Mouse (Mus musculus): ENCODE measurements around the gene Tspan3. TPM values are rescaled to one million over a fixed set of nuclear protein-coding genes. Genes with fewer than 3 reads are reported as not detected.

The Tspan3 gene
- total RNA-seq, 2 experiments from 2014 or later = 86.1 to 122 TPM

GRCm38 (mm10) chr9:56191498-56192455 is 26.5 kb upstream of the Tspan3 start:
- intact Hi-C loops (cut with DNase I) = no loop called here

DNA sequence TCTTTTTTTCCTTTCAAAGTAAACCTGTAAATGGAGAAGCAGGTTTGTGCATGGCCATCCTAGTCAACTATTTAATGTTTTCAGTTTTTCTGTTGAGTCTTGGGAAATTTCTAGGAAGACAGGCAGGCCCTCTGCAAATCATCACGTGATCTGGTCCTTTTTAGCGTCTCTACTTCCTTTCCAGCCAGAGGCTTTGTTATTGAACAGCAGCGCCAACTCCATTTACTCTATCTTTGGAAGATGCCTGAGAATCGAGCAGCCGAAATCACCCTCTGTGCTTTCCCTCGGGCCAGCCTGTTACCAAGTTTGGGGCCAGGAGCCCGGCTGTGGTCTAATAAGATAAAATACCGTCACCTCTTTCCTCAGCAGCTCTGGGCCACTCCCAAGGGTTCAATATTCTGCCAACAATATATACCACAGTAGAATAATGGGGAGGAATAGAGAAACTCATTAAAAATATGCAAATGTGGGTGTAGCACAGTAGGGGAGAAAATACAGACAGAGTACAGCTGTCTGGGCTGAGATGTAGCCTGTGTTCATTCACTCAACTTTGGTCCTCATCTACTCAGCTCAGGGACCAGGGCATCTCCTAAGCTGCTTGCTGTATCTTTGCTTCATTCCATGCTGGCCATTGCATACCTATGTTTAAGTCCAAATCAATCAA is 15.0 kb upstream of the Tspan3 start:
- H3K27ac ChIP-seq = no peak overlapping the region
- DNase-seq = no peak
- intact Hi-C loops (cut with DNase I) = no loop called here
- H3K4me3 ChIP-seq = no peak overlapping the region; the same call in 1 of the 2 replicates
- no peak for TF ChIP-seq CTCF (IDR thresholded peaks at IDR 0.05)

More at GRCm38 (mm10) chr9:56191498-56192455, 26.5 kb upstream of the Tspan3 start:
- no peak overlapping the region for H3K27ac ChIP-seq
- TF ChIP-seq CTCF (IDR thresholded peaks at IDR 0.05) = no peak
- DNase-seq = no peak
- no peak overlapping the region for H3K4me3 ChIP-seq

- Histone ChIP-seq H3K4me3 (no peak overlapping the region), H3K27ac (no peak overlapping the region)
- no peak for DNase-seq
- peak; percentile 44; the same call in 1 of the 2 replicates for TF ChIP-seq CTCF (IDR thresholded peaks at IDR 0.05)
- intact Hi-C loops (cut with DNase I) = no loop called here
These were observed 14.3 kb upstream of the Tspan3 start for GRCm38 (mm10) chr9:56179416-56180117.

DNA sequence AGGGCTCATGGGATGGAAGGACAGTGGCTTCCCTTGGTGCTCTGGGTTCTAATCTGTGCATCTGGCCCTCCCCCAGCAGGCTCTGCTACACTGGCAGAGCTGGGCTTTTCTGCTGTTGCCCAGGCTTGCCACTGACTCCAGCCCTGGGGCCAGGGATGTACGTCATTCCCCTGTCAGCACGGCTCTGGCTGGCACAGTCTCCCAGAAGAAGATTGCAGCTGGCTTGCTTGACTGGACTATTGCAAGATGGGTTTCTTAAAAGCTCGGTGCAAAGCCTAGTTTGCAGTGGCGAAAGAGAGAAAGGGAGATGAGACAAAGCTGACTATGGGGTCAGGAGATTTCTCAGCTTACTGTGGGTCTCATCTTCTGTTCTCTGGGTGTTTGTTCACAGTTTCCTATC is 12.1 kb upstream of the Tspan3 start:
- no peak overlapping the region for H3K4me3 ChIP-seq
- no peak overlapping the region for H3K27ac ChIP-seq
- intact Hi-C loops (cut with DNase I) = no loop called here
- TF ChIP-seq CTCF (IDR thresholded peaks at IDR 0.05) = no peak
- peak; percentile 40 for DNase-seq

DNA sequence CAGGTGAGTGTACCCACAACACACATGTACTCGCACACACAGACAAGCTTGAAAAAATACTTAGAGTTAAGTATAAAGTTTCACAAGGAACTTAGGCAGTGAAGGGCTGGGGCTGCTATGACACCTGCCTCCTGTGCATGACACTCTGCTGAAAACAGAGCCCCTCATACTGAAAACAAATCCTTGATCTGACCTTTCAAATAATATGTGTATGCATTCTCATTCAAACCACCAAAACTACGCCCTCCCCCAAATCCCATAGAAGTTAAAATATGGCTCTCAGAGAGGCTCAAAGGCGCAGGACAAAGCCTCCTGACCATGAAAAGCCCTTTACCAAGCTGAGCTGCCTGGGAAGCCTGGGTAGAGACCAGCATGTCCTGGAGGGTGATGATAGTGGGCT is 10.0 kb upstream of the Tspan3 start:
- H3K4me3 ChIP-seq = no peak overlapping the region
- TF ChIP-seq CTCF (IDR thresholded peaks at IDR 0.05) = no peak
- intact Hi-C loops (cut with DNase I) = no loop called here

DNA sequence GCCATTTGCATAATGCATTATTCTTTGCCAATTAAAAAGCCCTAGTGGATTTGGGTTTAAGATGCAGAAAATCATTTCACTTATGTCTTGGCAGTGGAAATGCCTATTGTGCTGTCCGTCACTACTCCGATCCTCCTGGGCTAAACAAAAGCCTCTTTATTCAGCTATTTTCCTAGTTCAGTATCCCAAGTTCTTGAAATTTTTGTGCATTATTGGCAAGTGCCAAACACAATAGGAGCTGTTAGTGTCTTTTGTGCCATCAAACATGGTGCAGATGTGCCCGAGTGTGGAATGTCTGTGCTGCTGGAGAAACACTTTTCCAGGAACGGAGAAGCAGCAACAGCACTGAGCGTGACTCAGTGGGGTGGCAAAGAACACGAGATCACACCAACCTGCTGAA is 2.4 kb upstream of the Tspan3 start:
- no peak for TF ChIP-seq CTCF (IDR thresholded peaks at IDR 0.05)
- intact Hi-C loops (cut with DNase I) = no loop called here
- no peak for DNase-seq
- no peak overlapping the region for H3K4me3 ChIP-seq
- no peak overlapping the region for H3K27ac ChIP-seq

More for the DNA sequence above, 10.0 kb upstream of the Tspan3 start:
- no peak for DNase-seq
- no peak overlapping the region for H3K27ac ChIP-seq

DNA sequence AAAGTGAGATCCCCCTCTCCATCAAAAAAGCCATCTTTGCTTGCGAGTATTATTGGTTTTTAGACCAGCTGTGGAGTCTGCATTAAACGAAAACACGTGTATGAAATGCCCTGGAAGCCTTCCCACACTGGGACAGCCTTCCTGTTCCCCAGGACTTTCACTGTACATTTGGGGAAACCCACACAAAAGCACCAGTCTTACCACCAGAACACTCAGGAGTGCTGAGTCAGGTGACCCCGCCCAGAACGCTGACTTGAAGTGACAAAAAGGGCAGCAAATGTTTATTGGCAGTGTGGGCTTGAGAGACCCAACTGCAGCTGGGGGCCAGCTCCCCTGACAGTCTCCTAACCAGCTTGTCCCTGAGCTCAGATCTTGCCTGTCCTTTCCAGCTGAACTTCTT is 884 bp upstream of the Tspan3 start:
- no peak for TF ChIP-seq CTCF (IDR thresholded peaks at IDR 0.05)
- Histone ChIP-seq H3K4me3 (no peak overlapping the region), H3K27ac (no peak overlapping the region)
- intact Hi-C loops (cut with DNase I) = no loop called here
- DNase-seq = no peak

DNA sequence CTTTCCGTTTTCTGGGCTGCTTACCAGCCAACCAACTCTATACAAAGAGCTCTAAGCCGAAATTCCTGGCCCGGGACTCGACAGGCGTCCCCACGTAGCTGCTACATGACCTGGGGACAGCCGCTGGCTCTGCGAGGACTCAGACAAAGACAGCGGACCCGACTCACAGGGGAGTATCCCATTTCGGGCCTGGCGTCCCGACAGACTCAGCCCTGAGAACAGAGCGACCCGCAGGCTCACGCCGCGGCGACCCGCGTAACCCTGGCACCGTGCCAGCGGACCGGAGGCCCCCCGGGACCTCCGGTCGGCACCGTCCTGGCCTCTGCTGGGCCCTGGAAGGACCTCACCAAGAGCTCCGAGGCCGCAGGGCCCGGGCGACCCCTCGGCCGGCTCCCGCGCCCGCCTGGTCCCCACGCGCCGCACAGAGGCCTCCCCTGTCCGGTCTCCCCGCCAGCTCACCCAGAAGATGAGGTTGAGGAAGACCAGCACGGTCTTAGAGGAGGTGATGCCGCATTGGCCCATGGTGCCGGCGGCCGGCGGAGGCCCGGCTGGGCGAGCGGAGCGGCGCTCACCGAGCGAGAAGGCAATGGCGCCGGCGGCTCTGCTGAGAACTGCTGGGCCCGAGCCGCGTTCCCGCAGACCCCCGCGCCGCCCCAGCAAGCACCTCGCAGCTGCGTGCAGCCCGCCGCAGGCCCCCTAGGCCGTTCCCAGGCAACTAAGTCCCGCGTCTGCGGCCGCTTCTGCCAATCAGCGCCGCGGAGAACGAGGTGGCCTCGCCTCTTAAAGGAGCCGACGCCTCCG is 4.7 kb downstream of the Tspan3 start:
- TF ChIP-seq CTCF (IDR thresholded peaks at IDR 0.05) = no peak
- Histone ChIP-seq H3K27ac (peak overlapping the region; percentile 95), H3K4me3 (peak overlapping the region; percentile 94)
- DNase-seq = peak; percentile 95
- intact Hi-C loops (cut with DNase I) = no loop called here

GRCm38 (mm10) chr9:56159456-56159855 is 5.8 kb downstream of the Tspan3 start:
- peak overlapping the region; percentile 95 for H3K27ac ChIP-seq
- DNase-seq = no peak
- H3K4me3 ChIP-seq = peak overlapping the region; percentile 94
- no peak for TF ChIP-seq CTCF (IDR thresholded peaks at IDR 0.05)
- intact Hi-C loops (cut with DNase I) = no loop called here

- no peak for DNase-seq
- no peak for TF ChIP-seq CTCF (IDR thresholded peaks at IDR 0.05)
- intact Hi-C loops (cut with DNase I) = no loop called here
- Histone ChIP-seq H3K4me3 (no peak overlapping the region), H3K27ac (peak overlapping the region; percentile 0; the same call in 1 of the 2 replicates)
These were observed 7.2 kb downstream of the Tspan3 start for GRCm38 (mm10) chr9:56158077-56158476.

DNA sequence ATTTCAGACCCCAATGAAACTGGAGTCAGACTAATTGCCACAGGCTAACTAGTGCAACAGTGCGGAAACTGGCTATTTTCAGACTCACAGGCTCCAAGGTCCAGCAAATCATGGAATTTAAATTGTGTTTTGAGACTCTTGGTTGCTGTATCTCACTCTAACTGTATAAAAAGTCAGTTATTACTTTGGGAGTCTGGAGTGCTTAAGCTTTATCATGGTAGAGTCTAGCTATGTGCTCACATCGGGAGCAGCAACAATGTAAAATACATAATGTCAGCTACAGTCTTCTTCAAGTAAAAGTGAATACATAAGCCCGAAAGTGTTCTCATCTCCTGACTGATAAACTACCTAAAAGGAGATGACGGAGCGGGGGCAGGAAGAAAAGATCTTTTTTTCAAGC is 10.7 kb downstream of the Tspan3 start:
- TF ChIP-seq CTCF (IDR thresholded peaks at IDR 0.05) = no peak
- no peak overlapping the region for H3K4me3 ChIP-seq
- H3K27ac ChIP-seq = peak overlapping the region; percentile 32; the same call in 1 of the 2 replicates
- no peak for DNase-seq
- intact Hi-C loops (cut with DNase I) = no loop called here

DNA sequence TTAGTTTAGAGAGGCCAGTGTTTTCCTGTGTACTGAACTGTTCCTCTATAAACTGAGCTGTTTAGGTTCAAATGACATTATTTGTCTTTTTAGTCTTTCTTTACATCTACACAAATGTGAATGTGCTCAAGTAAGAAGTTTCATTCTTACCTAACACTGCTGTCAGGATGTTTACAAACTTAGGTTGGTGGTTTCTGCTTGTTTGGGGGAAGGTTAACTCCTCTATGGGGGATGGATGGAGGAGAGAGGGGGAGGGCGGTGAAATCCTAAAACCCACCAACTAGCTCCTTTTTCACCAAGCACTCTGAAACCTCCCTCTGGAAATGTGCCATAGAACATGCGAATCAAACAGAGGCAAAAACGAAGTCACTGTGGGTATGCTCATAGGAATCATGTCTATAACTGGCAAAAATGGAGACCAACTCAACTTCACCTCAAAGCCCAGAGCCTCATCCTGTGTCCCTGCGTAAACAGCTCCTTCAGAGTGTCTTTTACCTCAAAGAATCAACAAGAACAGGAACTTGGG is 12.7 kb downstream of the Tspan3 start:
- peak overlapping the region; percentile 88 for H3K27ac ChIP-seq
- intact Hi-C loops (cut with DNase I) = no loop called here
- DNase-seq = no peak
- TF ChIP-seq CTCF (IDR thresholded peaks at IDR 0.05) = no peak
- H3K4me3 ChIP-seq = peak overlapping the region; percentile 45
